Mouse (Mus musculus): ENCODE data around the gene Gbp7.

DNA sequence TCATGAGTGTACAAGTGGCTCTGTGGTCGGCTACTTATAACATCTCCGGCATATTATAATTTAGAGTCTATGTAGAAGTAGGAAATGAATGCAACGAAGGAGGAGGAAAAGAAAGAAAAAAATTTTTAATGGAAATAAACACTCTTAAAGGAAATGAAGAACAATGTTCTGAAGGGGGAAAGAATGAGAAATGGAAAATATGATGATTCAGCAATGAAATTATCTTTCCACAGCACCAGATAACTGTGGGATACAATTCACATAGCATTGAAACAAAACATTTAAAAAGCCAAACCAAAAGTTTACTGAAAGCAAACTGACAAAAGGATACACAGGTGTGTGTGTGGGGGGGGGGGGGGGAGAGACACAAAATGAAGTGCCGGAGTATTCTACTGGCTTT is 52.9 kb downstream of the Gbp7 start:
- TF ChIP-seq CTCF (IDR thresholded peaks at IDR 0.05 in 2 of 3, conservative IDR thresholded peaks at IDR 0.05 in 1 of 3; ENCODE audit: control insufficient read depth in 1 of 3, insufficient read depth in 1 of 3, low read depth in 2 of 3, low read length in 3 of 3, poor library complexity in 1 of 3, severe bottlenecking in 1 of 3) (no peak), HCFC1 (IDR thresholded peaks at IDR 0.05; ENCODE audit: low read depth, low read length) (no peak)

All from MEL (cell line).